Mouse (Mus musculus) heart, postnatal 25 days (tissue): Measurements from ENCODE around the gene Cept1. TPM values are rescaled to one million over a fixed set of nuclear protein-coding genes. Genes with fewer than 3 reads are reported as not detected.

ENCODE experiments used
- DNase-seq: peaks from one replicate; pipeline ENCODE4 v3.0.0; 2022; ENCODE audit warnings: low spot score
- intact Hi-C: fragments of 180-260 bp; cut with DNase I; formaldehyde crosslinking; loops from one replicate; pipeline ENCODE4 v1.15.1; 2025
- total RNA-seq, 2 experiments: library from RNA; stranded (reverse); gene quantifications; 2 replicates each; pipeline ENCODE4 v1.2.3; 2021

Cept1 gene
- total RNA-seq, 2 experiments from 2014 or later = 19.2 to 20.5 TPM

- DNase-seq = no peak
- intact Hi-C loops = no loop called here
These were observed 51.4 kb downstream of the Cept1 start for GRCm38 (mm10) chr3:106496045-106496721.

GRCm38 (mm10) chr3:106495346-106496044, 52.1 kb downstream of the Cept1 start:
- DNase-seq = no peak
- intact Hi-C loops = no loop called here

- DNase-seq = no peak
- intact Hi-C loops = no loop called here
These were observed 53.1 kb downstream of the Cept1 start for GRCm38 (mm10) chr3:106494417-106494950.

GRCm38 (mm10) chr3:106493882-106494281, 53.7 kb downstream of the Cept1 start:
- intact Hi-C loops = no loop called here
- DNase-seq = no peak

GRCm38 (mm10) chr3:106493202-106493601, 54.4 kb downstream of the Cept1 start:
- intact Hi-C loops = no loop called here
- no peak for DNase-seq

- DNase-seq = no peak
- intact Hi-C loops = no loop called here
These were observed 54.9 kb downstream of the Cept1 start for GRCm38 (mm10) chr3:106492723-106493122.

GRCm38 (mm10) chr3:106490239-106490638, 57.4 kb downstream of the Cept1 start:
- no peak for DNase-seq
- intact Hi-C loops = no loop called here

- DNase-seq = no peak
- intact Hi-C loops = no loop called here
These were observed 60.1 kb downstream of the Cept1 start for GRCm38 (mm10) chr3:106487551-106487950.

GRCm38 (mm10) chr3:106485810-106486209, 61.8 kb downstream of the Cept1 start:
- intact Hi-C loops = no loop called here
- DNase-seq = no peak

- no peak for DNase-seq
- intact Hi-C loops = no loop called here
These were observed 62.7 kb downstream of the Cept1 start for GRCm38 (mm10) chr3:106484861-106485260.

- intact Hi-C loops = no loop called here
- DNase-seq = no peak
These were observed 63.7 kb downstream of the Cept1 start for GRCm38 (mm10) chr3:106483796-106484405.

- intact Hi-C loops = no loop called here
- no peak for DNase-seq
These were observed 64.3 kb downstream of the Cept1 start for GRCm38 (mm10) chr3:106483297-106483696.

GRCm38 (mm10) chr3:106482281-106483081, 65.1 kb downstream of the Cept1 start, which contains the start of gene Dennd2d:
Gene Dennd2d (plus strand): TSS chr3:106482405.
- no peak for DNase-seq

GRCm38 (mm10) chr3:106476863-106477262, 70.7 kb downstream of the Cept1 start:
- DNase-seq = no peak
- intact Hi-C loops = no loop called here

More at GRCm38 (mm10) chr3:106482281-106483081, 65.1 kb downstream of the Cept1 start, which contains the start of gene Dennd2d:
- intact Hi-C loops = no loop called here

- DNase-seq = no peak
- intact Hi-C loops = no loop called here
These were observed 73.4 kb downstream of the Cept1 start for GRCm38 (mm10) chr3:106474210-106474609.

GRCm38 (mm10) chr3:106464750-106465149, 82.9 kb downstream of the Cept1 start:
- DNase-seq = no peak
- intact Hi-C loops = no loop called here

GRCm38 (mm10) chr3:106462493-106462892, 85.1 kb downstream of the Cept1 start:
- intact Hi-C loops = no loop called here
- no peak for DNase-seq

GRCm38 (mm10) chr3:106462059-106462470, 85.5 kb downstream of the Cept1 start:
- intact Hi-C loops = no loop called here
- no peak for DNase-seq

- no peak for DNase-seq
- intact Hi-C loops = no loop called here
These were observed 90.2 kb downstream of the Cept1 start for GRCm38 (mm10) chr3:106457298-106457869.

GRCm38 (mm10) chr3:106452616-106453015, 95.0 kb downstream of the Cept1 start:
- DNase-seq = no peak

More at GRCm38 (mm10) chr3:106452616-106453015, 95.0 kb downstream of the Cept1 start:
- intact Hi-C loops = no loop called here
